Mouse (Mus musculus) CH12.LX (cell line): ENCODE data around the gene Tpcn1. TPM values are rescaled to one million over a fixed set of nuclear protein-coding genes. Genes with fewer than 3 reads are reported as not detected.

ENCODE experiments used
- DNase-seq: peaks from one replicate; pipeline ENCODE4 v3.0.0-alpha.2; 2013; ENCODE audit errors: extremely low read depth
- H3K27ac ChIP-seq: 2 replicates; pipeline ENCODE4 v1.5.1; 2012; ENCODE audit warnings: low read depth, mild to moderate bottlenecking, control low read depth, moderate library complexity; ENCODE audit not compliant: insufficient read depth
- H3K27me3 ChIP-seq: replicated peaks from 2 replicates; pipeline ENCODE3; 2012; ENCODE audit warnings: inconsistent platforms
- H3K36me3 ChIP-seq, 2 experiments: replicated peaks in 1 of 2; 2 replicates each; pipeline versions ENCODE3 to v1.6.1; 2012; ENCODE audit warnings: inconsistent platforms in 1 of 2, low read length in 1 of 2, mild to moderate bottlenecking in 1 of 2, mixed read lengths in 1 of 2, moderate library complexity in 1 of 2; ENCODE audit not compliant: control insufficient read depth in 1 of 2, insufficient read depth in 1 of 2
- H3K4me1 ChIP-seq, 2 experiments: 2 replicates each; pipeline ENCODE4 v1.6.1; 2012; ENCODE audit warnings: inconsistent platforms in 1 of 2, moderate library complexity in 1 of 2; ENCODE audit not compliant: insufficient read depth in 2 of 2, control insufficient read depth in 1 of 2
- H3K4me2 ChIP-seq: 2 replicates; pipeline ENCODE4 v1.6.1; 2012; ENCODE audit warnings: low read depth, mild to moderate bottlenecking, control low read depth; ENCODE audit not compliant: poor library complexity, insufficient read depth, severe bottlenecking
- H3K4me3 ChIP-seq, 3 experiments: fragments of 150-350 bp in 1 of 3; sonication (generic) in 1 of 3; replicated peaks in 1 of 3; 2 replicates each; pipeline versions ENCODE3 to v1.5.1; 2011 to 2012; ENCODE audit warnings: low read depth in 2 of 3, low read length in 2 of 3, mild to moderate bottlenecking in 2 of 3, moderate library complexity in 2 of 3, control low read depth in 1 of 3, improper control_type of control experiment in 1 of 3, inconsistent platforms in 1 of 3, mixed read lengths in 1 of 3; ENCODE audit not compliant: poor library complexity in 1 of 3
- H3K79me2 ChIP-seq: replicated peaks from 2 replicates; pipeline ENCODE4 v1.6.1; 2012; ENCODE audit warnings: mild to moderate bottlenecking, moderate library complexity; ENCODE audit not compliant: control insufficient read depth, poor library complexity, insufficient read depth, severe bottlenecking; ENCODE audit errors: extremely low read depth
- H3K9ac ChIP-seq: 2 replicates; pipeline ENCODE4 v1.6.1; 2012; ENCODE audit warnings: low read depth, mild to moderate bottlenecking, control low read depth, moderate library complexity; ENCODE audit not compliant: insufficient read depth
- H3K9me3 ChIP-seq: replicated peaks from 2 replicates; pipeline ENCODE3; 2012; ENCODE audit warnings: low read length, inconsistent platforms, mixed read lengths
- CHD2 ChIP-seq: IDR thresholded peaks from 2 replicates; pipeline ENCODE4 v1.6.1; 2011; ENCODE audit warnings: low read length, improper control_type of control experiment
- CTCF ChIP-seq, 2 experiments: IDR thresholded peaks in 1 of 2; conservative IDR thresholded peaks in 1 of 2; 2 replicates each; pipeline ENCODE4 v1.5.1; 2011 to 2012; ENCODE audit warnings: low read depth in 2 of 2, low read length in 2 of 2, improper control_type of control experiment in 1 of 2, inconsistent platforms in 1 of 2, mild to moderate bottlenecking in 1 of 2, moderate library complexity in 1 of 2
- E2F4 ChIP-seq: IDR thresholded peaks from 2 replicates; pipeline ENCODE4 v1.6.1; 2011; ENCODE audit warnings: low read depth, low read length, improper control_type of control experiment; ENCODE audit not compliant: insufficient replicate concordance
- ETS1 ChIP-seq: conservative IDR thresholded peaks from 2 replicates; pipeline ENCODE4 v1.6.1; 2012; ENCODE audit warnings: low read depth, mild to moderate bottlenecking, inconsistent platforms, low read length, improper control_type of control experiment, moderate library complexity
- GABPA ChIP-seq: IDR thresholded peaks from 2 replicates; pipeline ENCODE4 v1.6.1; 2012; ENCODE audit warnings: low read depth, low read length, improper control_type of control experiment, inconsistent platforms; ENCODE audit not compliant: insufficient replicate concordance
- HCFC1 ChIP-seq: IDR thresholded peaks from 2 replicates; pipeline ENCODE4 v1.6.1; 2012; ENCODE audit warnings: low read depth, mild to moderate bottlenecking, inconsistent platforms, low read length, improper control_type of control experiment
- IRF4 ChIP-seq: IDR thresholded peaks from 2 replicates; pipeline ENCODE4 v1.6.1; 2014; ENCODE audit warnings: low read depth, mild to moderate bottlenecking, inconsistent platforms, low read length, improper control_type of control experiment
- JUN ChIP-seq: IDR thresholded peaks from 2 replicates; pipeline ENCODE4 v1.6.1; 2011; ENCODE audit warnings: low read depth, mild to moderate bottlenecking, low read length, improper control_type of control experiment, moderate library complexity; ENCODE audit not compliant: insufficient read depth
- KAT2A ChIP-seq: IDR thresholded peaks from 2 replicates; pipeline ENCODE4 v1.6.1; 2012; ENCODE audit warnings: low read length, improper control_type of control experiment, inconsistent platforms; ENCODE audit not compliant: insufficient replicate concordance
- MAX ChIP-seq: IDR thresholded peaks from 2 replicates; pipeline ENCODE4 v1.6.1; 2011; ENCODE audit warnings: low read length, improper control_type of control experiment
- MAZ ChIP-seq: IDR thresholded peaks from 2 replicates; pipeline ENCODE4 v1.6.1; 2012; ENCODE audit warnings: low read depth, mild to moderate bottlenecking, inconsistent platforms, low read length, improper control_type of control experiment, moderate library complexity
- MEF2A ChIP-seq: IDR thresholded peaks from 2 replicates; pipeline ENCODE4 v1.6.1; 2014; ENCODE audit warnings: low read depth, mild to moderate bottlenecking, inconsistent platforms, low read length, improper control_type of control experiment, borderline replicate concordance
- MXI1 ChIP-seq: IDR thresholded peaks from 2 replicates; pipeline ENCODE4 v1.6.1; 2011; ENCODE audit warnings: mild to moderate bottlenecking, low read depth, low read length, improper control_type of control experiment
- NELFE ChIP-seq: IDR thresholded peaks from 2 replicates; pipeline ENCODE4 v1.6.1; 2011; ENCODE audit warnings: low read depth, low read length, improper control_type of control experiment
- NRF1 ChIP-seq: IDR thresholded peaks from 2 replicates; pipeline ENCODE4 v1.6.1; 2014; ENCODE audit warnings: low read depth, mild to moderate bottlenecking, inconsistent platforms, low read length, improper control_type of control experiment, moderate library complexity
- POLR2AphosphoS2 ChIP-seq: IDR thresholded peaks from 2 replicates; pipeline ENCODE4 v1.6.1; 2011; ENCODE audit warnings: low read depth, low read length, improper control_type of control experiment
- RAD21 ChIP-seq: IDR thresholded peaks from 2 replicates; pipeline ENCODE4 v1.6.1; 2011; ENCODE audit warnings: low read depth, mild to moderate bottlenecking, low read length, improper control_type of control experiment, moderate library complexity
- SIN3A ChIP-seq: IDR thresholded peaks from 2 replicates; pipeline ENCODE4 v1.6.1; 2012; ENCODE audit warnings: low read length, improper control_type of control experiment, inconsistent platforms
- SMC3 ChIP-seq: IDR thresholded peaks from 2 replicates; pipeline ENCODE4 v1.6.1; 2011; ENCODE audit warnings: low read depth, low read length, improper control_type of control experiment
- TBP ChIP-seq: conservative IDR thresholded peaks from 2 replicates; pipeline ENCODE4 v1.6.1; 2011; ENCODE audit warnings: low read depth, low read length, improper control_type of control experiment
- TCF12 ChIP-seq: IDR thresholded peaks from 2 replicates; pipeline ENCODE4 v1.6.1; 2014; ENCODE audit warnings: low read depth, mild to moderate bottlenecking, inconsistent platforms, low read length, improper control_type of control experiment
- UBTF ChIP-seq: IDR thresholded peaks from 2 replicates; pipeline ENCODE4 v1.6.1; 2012; ENCODE audit warnings: low read depth, mild to moderate bottlenecking, inconsistent platforms, low read length, improper control_type of control experiment, moderate library complexity
- USF1 ChIP-seq: IDR thresholded peaks from 2 replicates; pipeline ENCODE4 v1.6.1; 2014; ENCODE audit warnings: low read depth, mild to moderate bottlenecking, inconsistent platforms, low read length, improper control_type of control experiment
- ZC3H11A ChIP-seq: IDR thresholded peaks from 2 replicates; pipeline ENCODE4 v1.6.1; 2012; ENCODE audit warnings: low read depth, mild to moderate bottlenecking, inconsistent platforms, low read length, improper control_type of control experiment
- ZNF384 ChIP-seq: IDR thresholded peaks from 2 replicates; pipeline ENCODE4 v1.6.1; 2012; ENCODE audit warnings: low read depth, low read length, improper control_type of control experiment, inconsistent platforms
- dilution Hi-C: fragments of 300-500 bp; cut with MboI; formaldehyde crosslinking; loops from 2 replicates; pipeline ENCODE4 v1.14.3; 2020; ENCODE audit warnings: low sequenced_read_pairs; ENCODE audit not compliant: extremely low pct_unique_long_range_greater_than_20kb, extremely low pct_ligation_motif_present
- in situ Hi-C: fragments of 300-500 bp; cut with MboI; formaldehyde crosslinking; loops from 3 replicates; pipeline ENCODE4 v1.14.3; 2019; ENCODE audit warnings: low sequenced_read_pairs, low pct_ligation_motif_present, low pct_unique_long_range_greater_than_20kb, mixed read lengths
- polyA plus RNA-seq: library from polyadenylated mRNA; unstranded; fragments of >175 nt; gene quantifications from 2 replicates; pipeline ENCODE4 v1.2.1, GENCODE M21; 2012; ENCODE audit warnings: low read depth; ENCODE audit not compliant: insufficient read length
- total RNA-seq, 2 experiments: library from RNA; depleted of rRNA; stranded (reverse); fragments of 300-350 nt in 1 of 2; fragments of >200 nt in 1 of 2; gene quantifications; 2 replicates each; pipeline ENCODE4 v1.2.3; 2012 to 2014

Tpcn1 gene
- total and polyA plus RNA-seq, 3 experiments = 0.90 to 5.4 (median 2.2) TPM

GRCm38 (mm10) chr5:120620375-120621077 is 32.1 kb upstream of the Tpcn1 start (continued):
- TF ChIP-seq USF1 (no peak), KAT2A (no peak), ZC3H11A (peak; percentile 87), TCF12 (no peak), MXI1 (peak; percentile 78), NRF1 (peak; percentile 21; the same call in 1 of the 2 replicates), POLR2AphosphoS2 (no peak), SMC3 (peak; percentile 98)
- TF ChIP-seq, all 38 proteins: peak for 14

- peak; percentile 79 for DNase-seq
Measured at GRCm38 (mm10) chr5:120619201-120619600, 30.7 kb upstream of the Tpcn1 start.

More at GRCm38 (mm10) chr5:120619201-120619600, 30.7 kb upstream of the Tpcn1 start:
- Histone ChIP-seq H3K4me3 (no peak overlapping the region), H3K27me3 (no peaks in the 10 kb centered on the region), H3K36me3 (peaks cover 57 to 86% of the 10 kb centered on the region in 2 experiments), H3K27ac (no peak overlapping the region), H3K4me1 (peaks cover 34 to 65% of the 10 kb centered on the region in 2 experiments), H3K79me2 (peaks cover 27% of the 10 kb centered on the region), H3K4me2 (no peak overlapping the region), H3K9me3 (peaks cover 10% of the 10 kb centered on the region), H3K9ac (no peak overlapping the region)
- TF ChIP-seq GABPA = no peak
- TF ChIP-seq NELFE = no peak
- TF ChIP-seq TBP = no peak
- TF ChIP-seq JUN = no peak
- no peak; the same call in 1 of the 2 replicates for TF ChIP-seq CHD2
- TF ChIP-seq SMC3 = peak; percentile 73
- TF ChIP-seq MEF2A = 0 out of 2 replicates have a peak, but pooled peaks have one; percentile 33
- TF ChIP-seq HCFC1 = peak; percentile 16; the same call in 1 of the 2 replicates
- no peak for TF ChIP-seq MAX
- TF ChIP-seq RAD21 = peak; percentile 67
- TF ChIP-seq NRF1 = no peak
- TF ChIP-seq E2F4 = no peak; the same call in 1 of the 2 replicates
- 0 out of 2 replicates have a peak, but pooled peaks have one; percentile 45 for TF ChIP-seq MAZ
- TF ChIP-seq SIN3A = 0 out of 2 replicates have a peak, but pooled peaks have one; percentile 45
- TF ChIP-seq UBTF = no peak
- TF ChIP-seq POLR2AphosphoS2 = no peak
- TF ChIP-seq CTCF (conservative IDR thresholded peaks at IDR 0.05 in 1 of 2, IDR thresholded peaks at IDR 0.05 in 1 of 2; ENCODE audit: low read depth in 2 of 2, low read length in 2 of 2) = peak; percentile 89 to 96
- peak; percentile 54; the same call in 1 of the 2 replicates for TF ChIP-seq TCF12
- no peak for TF ChIP-seq IRF4
- no peak for TF ChIP-seq ETS1
- TF ChIP-seq ZNF384 = no peak
- in situ Hi-C loops (loop anchor here (5.0 to 25.0 kb wide), 3 partner anchors 93 to 482 kb away; partner anchors contain the start of gene Dtx1), dilution Hi-C loops (no loop called here)
